Mouse (Mus musculus) CH12F3 (cell line): ENCODE results near the gene Dscaml1.

ENCODE experiments used
- in situ Hi-C: fragments of 300-500 bp; cut with MboI; formaldehyde crosslinking; loops from 2 replicates; pipeline ENCODE4 v1.14.3; 2020; ENCODE audit warnings: low sequenced_read_pairs

Dscaml1 gene

DNA sequence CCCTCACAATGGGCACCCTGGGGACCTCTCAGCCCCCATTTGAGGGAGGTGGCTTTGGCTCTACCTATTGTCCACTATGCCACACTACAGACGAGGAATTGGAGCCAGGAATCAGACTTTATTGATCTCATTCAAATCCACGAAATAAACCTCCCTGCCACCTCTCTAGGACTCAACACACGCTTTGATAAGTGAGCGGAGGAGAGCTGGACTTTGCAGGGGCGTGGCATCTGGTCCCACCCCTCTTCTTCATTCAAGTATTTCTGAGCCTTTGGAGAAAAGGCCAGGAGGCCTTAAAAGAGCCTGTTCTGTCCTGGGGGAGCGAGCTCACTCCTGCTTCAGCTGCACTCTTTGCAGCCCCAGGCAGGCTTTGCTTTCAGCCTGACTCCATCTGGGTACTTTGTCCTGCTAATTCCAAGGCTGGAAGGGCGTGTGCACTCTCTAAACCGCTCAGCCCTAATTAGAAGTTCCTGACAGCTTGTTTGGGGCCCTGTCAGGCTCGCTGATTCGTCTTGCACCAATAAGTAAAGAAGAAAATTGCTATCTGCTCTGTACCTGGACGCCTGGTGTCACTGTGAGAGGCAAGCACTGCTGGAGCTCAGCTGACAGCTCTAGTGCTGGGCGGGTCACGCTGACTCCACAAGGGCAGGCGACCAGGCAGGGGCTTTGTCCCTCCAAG is 75.7 kb downstream of the Dscaml1 start:
- in situ Hi-C loops = no loop called here

DNA sequence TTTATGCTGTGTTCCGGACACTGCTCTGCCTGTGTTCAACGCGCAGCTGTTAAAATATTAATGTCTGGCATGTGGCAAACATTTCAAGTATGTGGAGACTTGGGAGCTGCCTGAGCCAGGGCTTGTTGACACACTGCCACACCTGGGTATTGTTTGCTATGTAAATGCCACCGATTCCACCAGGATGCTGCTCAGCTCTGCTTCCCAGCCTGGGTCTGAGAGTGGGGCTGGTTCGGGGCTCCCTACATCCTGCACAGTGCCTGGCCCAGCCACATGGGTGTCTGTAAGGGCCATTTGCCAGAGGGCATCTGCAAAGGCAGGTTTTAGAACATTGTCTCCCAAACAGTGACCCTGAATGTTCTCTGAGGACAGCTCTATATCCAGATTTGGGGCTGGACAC is 78.5 kb downstream of the Dscaml1 start:
- in situ Hi-C loops = no loop called here

DNA sequence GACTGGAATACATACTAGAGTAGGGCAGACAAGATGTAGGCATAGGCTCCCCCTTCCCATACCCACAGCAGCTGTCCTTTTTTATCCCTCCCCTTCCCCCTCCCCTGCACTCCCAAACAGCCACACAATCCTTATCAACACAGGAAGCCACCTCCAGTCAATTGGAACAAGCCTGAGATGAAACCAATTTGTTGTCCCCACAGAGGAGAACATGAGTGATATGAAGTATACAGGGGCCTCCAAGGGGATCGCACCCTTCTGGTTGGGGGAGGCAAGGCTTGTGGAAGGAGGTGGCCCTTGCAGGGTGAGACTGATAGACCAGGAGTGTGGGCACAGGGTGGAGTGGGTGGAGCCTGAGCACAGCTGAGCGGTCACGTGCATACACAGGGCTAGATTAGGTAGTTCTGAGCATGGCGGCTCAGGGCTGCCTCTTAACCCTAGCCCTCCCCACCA is 79.1 kb downstream of the Dscaml1 start:
- in situ Hi-C loops = no loop called here

DNA sequence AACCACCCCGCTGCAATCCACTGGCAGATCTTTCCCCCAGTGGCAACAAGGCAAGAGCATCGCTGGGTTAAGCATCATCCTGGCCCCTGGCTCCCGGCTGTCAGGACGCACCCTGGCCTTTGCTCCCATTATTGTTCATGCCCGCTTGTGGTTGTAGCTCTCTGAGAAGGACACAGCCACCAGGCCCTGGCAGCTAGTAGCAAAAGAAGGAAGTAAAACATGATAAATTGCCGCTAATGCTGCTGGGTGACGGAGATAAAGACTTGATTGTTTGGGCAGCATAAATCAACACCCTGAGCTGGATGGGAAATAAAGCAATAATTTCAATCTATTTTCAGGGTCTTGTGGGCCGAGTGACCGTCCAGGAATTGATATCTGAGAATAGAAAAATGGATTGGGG is 81.1 kb downstream of the Dscaml1 start:
- in situ Hi-C loops = no loop called here

DNA sequence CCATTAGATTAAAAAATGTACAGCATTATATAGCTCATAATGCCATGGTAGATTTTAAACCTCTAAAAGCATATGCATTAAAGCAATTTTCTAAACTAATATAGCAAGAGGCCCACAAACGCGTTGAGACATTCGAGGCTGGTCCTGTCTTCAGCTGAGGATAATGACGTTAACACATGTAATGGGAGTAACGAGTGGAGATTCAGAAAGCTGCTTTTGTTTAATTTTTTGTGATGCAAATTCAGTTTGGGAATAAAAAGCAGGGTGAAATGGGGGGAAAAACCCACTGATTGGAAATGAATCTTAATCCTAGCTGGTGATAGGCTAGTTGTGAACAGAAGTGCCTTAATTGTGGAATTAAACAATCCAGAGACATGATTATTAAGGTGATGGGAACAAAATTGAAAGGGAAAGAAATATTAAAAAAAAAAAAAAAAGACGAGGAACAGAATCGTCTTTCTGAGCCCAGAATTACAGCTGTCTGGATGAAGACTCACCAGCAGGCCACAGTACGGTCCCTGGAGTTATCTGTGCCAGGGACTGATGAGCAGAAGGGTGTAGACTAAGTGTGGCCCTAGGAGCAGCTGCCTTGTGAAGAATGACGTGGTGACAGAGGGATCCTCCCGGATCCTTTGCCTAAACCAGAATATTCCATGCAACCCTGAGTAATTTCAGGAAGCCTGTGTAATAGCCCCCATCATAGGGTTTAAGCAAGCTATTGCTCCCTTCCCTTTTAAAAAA is 84.5 kb downstream of the Dscaml1 start:
- in situ Hi-C loops = no loop called here

DNA sequence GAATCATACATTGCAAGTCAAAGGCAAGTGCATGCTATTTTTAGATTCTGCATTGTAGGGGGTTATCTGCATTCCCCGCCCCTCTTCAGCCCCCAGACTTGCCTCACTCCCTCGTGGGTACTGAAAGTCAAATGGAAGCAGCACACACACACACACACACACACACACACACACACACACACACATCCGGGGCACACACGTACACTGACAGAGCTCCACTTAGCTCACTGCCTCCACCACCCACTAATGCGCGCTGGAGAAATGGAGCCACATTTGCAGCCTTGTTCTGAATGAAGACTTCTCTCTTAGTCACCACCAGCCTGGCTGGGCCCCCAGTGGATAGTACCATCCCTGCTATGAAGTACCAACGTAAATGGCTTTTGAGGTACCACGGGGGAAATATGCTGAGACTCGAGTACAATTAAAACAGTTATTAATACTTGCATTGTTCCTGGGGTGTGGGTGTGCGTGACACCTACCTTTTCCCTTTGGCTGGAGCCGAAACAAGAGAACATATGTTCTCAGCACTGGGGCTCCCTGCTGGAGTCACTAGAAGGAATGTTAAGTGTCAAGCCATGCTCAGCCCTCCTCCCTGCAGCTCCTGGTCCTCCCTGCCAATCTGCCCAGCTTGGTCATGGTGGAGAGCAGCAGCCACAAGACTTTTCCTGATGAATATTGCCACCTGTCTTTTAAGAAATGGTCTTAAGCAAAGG is 91.7 kb downstream of the Dscaml1 start:
- in situ Hi-C loops = no loop called here

DNA sequence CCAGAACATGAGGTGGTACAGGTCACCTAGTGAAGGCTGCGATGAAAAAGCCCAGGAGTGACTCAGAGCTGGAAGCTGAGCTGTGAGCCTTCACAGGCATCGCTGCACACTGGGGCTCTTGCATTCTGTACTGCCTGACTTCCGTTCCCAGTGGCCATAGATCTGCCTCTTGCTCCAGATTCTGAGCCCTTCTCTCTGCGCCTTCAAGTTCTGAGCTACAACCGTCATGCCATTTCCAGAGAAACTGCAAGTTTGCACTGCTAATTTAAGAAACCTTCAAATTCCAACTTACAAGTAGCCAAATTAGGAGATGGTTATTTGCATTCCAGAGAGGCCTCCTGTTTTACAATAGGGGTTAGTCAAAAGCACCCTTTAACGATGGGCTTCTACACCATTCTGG is 93.4 kb downstream of the Dscaml1 start:
- in situ Hi-C loops = loop anchor here (10.0 kb wide), 1 partner anchor 105 kb away; no protein-coding TSS in a partner anchor

DNA sequence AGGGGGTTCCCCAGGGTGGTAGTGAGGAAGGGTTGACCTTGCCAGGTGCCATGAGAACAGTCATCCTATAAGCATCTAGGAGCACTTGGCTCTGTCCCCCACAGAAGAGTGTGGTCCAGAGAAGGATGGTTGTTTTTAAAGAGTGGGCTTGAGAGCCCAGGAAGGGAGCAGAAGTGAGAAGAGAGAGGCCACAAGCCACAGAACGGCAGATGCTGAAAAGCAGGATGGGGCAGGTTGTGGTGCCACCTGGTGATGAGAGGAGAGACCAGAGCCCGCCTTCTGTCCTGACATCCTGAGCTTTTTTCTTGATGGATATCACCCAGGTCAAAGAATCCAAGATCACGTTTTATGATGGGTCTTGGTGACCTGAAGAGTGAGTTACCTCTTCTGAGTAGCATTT is 96.4 kb downstream of the Dscaml1 start:
- in situ Hi-C loops = loop anchor here (10.0 kb wide), 1 partner anchor 108 kb away; no protein-coding TSS in a partner anchor

DNA sequence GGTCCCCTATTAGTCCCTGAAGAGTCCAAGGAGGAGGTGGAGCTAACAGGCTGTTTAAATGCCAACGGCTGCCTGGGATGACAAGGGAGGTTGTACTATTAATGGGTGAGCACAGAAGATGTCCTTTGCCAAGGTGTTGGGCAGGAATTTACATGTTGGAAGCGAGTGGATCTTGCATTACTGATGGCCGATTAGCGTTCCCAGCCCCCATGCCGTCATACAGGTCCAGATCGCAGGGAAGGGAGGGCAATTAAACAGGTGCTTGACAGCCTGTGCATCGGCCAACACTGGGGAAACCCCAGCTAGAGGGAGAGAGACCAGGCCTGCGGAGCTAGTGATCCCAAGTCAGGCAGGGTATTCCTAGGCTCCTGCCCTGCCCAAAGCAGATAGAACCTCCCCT is 98.1 kb downstream of the Dscaml1 start:
- in situ Hi-C loops = loop anchor here (10.0 kb wide), 1 partner anchor 110 kb away; no protein-coding TSS in a partner anchor

DNA sequence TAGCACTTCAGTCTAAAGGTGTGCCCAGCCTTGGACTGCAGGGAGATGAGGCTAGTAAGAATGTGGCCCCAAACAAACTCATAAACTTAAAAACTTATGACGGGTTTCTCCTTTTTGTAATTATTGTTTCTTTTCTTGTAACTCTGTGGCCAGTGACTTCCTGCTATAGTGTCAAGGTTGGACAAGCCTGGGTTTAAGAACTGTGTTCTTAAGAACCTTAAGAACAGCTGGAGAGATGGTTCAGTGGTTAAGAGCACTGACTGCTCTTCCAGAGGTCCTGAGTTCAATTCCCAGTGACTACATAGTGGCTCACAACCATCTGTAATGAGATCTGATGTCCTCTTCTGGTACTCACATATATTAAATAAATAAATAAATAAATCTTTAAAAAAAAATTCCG is 106.8 kb downstream of the Dscaml1 start:
- in situ Hi-C loops = no loop called here

DNA sequence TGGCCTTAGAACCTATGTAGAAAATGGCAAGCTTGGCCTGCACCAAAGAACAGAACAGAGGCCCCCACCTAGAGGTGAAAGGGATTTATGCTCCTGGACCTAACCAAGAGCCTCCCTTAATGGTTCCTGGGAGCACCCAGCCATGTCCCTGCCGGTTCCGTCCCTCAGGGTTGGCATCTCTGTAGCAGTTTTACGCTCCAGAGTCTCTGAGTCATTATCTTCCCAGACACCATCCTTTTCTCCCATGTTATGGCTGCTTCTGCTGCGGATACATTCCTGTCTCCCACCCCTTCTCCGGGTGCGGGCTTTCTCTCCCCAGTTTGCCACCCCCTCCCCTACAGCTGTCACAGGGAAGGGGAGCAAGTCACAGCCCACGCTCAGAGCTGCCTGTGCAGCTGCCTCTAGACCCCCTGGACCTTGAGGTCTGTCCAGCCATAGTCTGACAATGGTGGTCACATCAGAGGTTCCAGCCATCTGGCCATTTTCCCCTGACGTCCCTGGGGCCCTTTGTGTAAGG is 108.1 kb downstream of the Dscaml1 start:
- in situ Hi-C loops = no loop called here

DNA sequence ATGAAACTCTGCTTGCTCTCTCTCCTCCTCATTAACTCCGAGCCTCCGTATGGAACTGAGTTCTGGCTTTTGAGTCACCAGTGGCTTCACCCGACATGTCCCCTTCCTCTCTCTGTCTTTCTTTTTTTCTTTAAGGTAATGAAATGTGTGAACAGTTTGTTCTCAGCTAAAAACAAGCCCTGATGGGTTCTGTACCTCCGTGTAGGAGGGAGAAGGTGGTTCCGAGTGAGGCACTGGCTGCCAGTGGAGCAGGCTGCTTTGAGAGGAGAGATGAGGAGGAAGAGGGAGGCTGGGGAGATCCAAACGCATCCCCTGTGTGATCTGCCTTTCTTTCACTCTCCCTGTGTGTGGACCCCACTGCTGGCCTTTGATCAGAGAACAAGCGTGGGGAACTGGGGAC is 111.2 kb downstream of the Dscaml1 start:
- in situ Hi-C loops = no loop called here

DNA sequence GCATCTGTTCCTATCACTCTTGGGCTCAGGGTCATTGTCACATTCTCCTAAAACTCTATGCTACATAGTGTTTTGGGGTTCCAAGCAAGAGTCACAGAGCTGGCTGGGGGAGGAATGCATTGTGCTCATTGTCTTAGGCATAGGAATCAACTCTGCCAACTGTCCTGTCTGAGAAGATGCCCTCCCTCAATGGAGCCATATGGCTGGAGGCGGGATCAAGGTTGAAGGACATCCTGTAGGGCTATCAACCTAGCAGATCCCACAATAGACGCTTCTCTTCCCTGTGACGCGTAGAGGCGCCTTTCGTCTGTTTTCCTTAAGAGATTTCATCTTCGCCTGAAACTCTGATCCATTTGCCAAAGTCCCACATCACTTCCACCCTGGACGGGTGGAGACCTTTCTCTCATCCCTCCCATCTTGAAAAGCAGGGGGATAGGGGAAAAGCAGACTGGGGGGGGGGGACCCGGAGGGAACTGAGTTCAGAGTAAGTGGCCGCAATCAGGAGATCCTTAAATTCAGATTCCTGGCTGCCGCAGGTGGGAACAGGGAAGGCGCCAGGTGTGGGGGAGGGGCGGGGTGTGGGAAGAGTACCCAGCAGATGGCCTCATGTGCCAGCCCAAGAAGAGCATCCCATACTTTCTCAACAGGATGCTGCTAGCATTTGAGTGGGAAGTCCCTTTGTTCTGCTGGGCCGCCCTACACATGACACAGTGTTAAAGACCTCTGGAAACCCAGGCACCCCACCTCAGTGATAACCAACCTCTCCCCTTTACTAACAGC is 113.0 kb downstream of the Dscaml1 start:
- in situ Hi-C loops = no loop called here

DNA sequence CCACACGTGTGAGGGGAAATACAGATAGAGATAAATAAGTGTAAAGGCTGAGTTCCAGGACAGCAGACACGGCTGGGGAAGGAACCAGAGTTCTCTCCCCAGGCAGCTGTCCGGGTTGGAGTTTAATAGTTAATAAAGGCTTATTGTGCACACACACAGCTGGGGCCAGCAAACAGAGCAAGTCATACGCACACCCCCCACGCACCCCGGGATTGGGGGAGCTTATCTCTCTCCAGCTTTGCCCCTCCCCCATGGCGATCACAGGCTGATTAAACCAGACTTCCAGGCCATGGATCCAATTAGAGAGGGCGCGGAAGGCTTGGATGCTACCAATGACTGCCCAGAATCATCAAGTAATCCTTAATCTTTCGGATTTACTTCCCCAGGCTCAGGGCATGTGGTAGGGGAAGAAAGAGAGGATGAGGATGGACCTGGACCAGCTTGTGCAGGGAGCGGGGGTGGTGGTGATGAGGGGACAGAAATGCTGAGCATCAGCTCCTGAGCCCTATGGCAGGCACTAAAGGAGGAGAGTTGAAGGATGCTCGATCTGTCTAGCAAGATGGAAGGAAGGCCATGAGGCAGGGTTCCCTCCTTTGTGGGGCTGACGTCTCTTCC is 119.7 kb downstream of the Dscaml1 start:
- in situ Hi-C loops = no loop called here

DNA sequence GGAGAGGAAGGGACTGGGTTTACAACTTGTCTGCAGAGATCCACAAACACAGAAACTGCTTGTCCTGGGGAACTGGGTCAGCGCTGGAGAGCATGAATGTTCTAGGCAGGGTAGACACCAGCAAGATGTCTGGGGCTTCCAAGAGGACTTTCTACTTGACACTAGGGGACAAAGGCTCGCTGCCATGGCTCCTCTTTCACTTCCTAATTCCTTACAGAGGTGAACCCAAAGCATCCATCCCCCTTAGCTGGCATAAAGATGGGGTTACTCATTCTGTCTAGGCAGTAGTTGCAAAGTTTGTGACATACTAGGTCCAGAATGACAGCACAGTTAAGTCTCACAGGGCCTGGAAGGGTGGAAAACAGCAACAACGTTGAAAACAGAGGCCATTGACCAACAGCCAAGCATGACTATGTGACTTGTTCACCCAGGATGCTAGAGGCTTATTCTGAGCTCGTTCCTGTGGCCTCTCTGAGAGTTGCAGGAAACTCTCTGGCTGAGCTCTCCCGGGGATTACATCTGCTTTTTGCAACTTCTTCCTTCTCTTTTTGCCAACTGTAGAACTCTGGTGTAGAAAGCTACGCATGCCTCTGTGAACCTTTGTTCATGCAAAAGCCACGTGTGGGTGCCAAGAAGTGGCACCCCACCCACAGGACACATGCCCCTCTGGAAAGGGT is 120.6 kb downstream of the Dscaml1 start:
- in situ Hi-C loops = no loop called here

DNA sequence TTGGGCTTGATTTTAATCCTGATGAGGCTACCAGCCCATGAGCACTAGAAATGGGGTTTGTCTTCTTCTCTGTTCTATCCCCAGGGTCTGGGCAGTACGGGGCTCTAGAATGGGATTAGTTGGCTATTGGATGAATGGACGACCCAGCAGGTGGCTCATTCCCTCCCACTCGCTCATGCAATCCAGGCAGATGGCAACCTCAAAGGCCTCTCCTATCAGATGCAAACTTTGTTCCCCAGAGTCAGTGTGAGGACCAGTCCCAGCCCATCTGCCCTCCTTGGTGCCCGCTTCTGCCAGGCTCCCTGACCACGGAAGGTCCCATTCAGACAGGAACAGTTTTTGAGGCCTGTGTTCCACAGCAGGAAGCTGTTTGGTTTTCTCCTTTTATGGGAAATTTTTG is 123.4 kb downstream of the Dscaml1 start:
- in situ Hi-C loops = no loop called here

DNA sequence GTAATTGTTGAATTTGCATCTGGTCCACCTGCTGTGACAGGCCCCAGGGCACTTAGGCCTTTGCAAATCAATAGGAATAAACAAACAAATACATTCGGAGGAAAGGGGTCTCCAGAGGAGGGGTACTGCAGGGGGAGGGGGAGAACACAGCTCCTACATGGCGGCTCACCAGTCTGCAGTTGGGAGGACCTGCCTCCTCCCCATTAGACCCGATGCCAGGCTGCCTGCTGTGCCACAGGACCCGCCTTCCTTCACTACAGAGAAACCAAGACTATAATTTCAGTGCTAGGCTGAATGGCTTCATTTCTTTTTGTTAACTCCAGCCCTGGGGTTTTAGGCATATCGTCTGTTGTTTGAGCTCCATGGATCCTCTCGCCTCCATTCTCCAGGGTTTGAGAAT is 123.8 kb downstream of the Dscaml1 start:
- in situ Hi-C loops = no loop called here

DNA sequence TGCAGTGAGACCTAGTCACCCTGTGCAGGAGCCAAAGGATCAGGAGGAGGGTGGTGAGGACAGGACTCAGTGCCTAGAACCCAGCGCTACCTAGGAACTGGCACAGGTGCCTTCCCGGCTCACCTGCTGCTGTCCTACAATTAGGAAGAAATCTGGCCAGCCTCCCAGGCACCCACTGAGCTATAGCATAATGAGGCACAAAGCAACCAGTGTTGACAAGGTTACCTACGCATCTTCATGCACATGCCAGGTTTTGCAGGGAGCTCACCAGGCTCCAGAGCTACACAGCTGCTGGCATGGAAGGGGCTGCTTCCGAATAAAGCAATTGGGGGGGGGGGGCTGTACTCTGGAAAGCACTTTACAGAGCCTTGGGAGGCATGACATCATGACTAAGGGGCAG is 124.2 kb downstream of the Dscaml1 start:
- in situ Hi-C loops = no loop called here

DNA sequence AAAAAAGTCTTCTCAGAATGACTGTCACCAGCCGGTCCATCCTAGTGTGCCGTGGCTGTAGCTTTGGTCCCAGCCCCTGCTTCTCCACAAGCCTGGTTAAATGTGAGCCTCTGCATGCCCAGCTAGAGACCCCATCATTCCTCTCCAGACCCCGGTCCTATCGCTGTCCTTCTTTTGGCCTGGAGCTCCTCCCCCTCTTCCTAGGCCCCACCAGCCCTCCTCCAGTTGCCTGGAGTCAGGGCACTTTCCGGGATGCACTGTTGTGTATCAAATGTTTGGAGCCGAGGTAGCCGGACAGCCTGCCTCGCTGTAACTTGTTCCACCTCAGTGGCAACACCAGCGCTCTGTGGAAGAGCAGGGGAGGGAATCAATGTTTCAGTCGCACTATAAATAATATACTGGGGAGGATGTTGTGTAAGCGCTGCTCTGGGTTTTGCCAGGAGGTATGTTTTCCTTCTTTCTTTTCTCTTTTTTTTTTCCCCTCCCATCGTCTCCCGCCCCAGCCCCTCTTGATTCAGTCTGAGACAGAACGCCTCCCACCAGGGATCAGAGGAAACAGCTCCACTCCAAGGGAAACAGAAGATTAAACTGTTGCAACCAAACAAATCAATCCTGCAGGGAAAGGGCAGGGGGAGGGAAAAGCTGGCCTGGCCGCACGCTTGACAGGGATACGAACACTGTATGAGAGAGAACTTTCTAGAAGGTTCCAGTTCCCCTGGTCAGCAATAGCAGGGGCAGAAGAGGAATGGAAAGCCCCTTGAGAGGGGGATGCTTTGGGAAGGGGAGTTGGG is 128.8 kb downstream of the Dscaml1 start:
- in situ Hi-C loops = no loop called here
